In the genomic region with DNA sequence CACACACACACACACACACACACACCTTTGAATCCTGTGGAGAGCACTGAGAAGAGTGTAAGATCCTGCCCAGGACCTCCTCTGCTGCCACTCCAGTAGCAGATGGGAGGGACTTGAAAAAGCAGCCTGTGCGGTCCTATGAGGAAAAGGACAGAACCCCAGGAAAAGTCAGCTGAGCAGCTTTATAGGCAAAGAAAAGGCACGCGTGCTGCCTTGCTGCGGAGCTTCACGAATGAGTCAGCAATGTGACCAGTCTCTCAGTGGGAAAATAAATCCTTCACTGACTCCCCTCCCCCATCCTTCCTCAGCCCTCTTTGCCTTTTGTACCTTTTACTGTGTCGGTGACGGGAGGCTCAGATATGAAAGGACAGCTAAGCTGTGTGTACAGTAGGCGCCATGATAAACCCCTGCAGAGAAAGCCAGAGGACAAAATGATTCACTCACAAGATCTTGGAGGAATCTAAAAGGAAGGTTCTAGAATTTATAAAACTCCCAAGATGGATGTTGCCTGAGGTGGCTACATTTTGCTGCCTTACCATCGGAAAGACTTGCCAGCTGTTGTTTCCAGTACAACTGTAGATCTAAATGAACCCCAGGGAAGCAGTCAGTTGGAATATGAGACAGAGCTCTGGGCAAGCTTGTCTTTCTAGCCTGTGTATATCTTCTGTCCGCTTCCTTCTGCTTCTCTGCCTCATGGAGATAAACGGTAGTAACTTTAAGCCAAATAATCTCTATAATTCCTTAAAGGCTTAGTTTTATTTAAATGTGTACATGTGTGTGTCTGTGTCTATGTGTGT, we compare ENCODE assay signal across 11 mouse cellular contexts. TPM values are rescaled to one million over a fixed set of nuclear protein-coding genes. Genes with fewer than 3 reads are reported as not detected.
DNase-seq lines count a peak whose midpoint lies in the region; ATAC-seq and TF ChIP-seq lines count a peak whose summit lies in the region.
"Had no signal": no experiment of that assay in that cellular context is flagged by ENCODE, and none has a peak within 500 bp of the region (broad histone marks: within the 10 kb centered on the region; RNA-seq: fewer than 3 reads in every experiment).

No protein-coding gene starts in this region.

- H3K27me3 ChIP-seq in heart, embryonic 10.5 days (ENCODE audit: insufficient read depth, poor library complexity, severe bottlenecking), result no peaks in the 10 kb centered on the region
- no peaks in the 10 kb centered on the region for H3K27me3 ChIP-seq in limb, embryonic 13.5 days

- H3K27ac ChIP-seq in heart, embryonic 10.5 days, result peak overlapping the region; percentile 32
- peak overlapping the region; percentile 74 for H3K27ac ChIP-seq in embryonic fibroblast, embryonic 13.5 days (ENCODE audit: insufficient read depth, low read length)
- peak overlapping the region; percentile 63; the same call in 1 of the 2 replicates for H3K27ac ChIP-seq in limb, embryonic 13.5 days
- no peak overlapping the region for H3K27ac ChIP-seq in layer of hippocampus, adult 2 months
- H3K27ac ChIP-seq: liver, embryonic 14.5 days had no signal

- 67% methylated on average over 11 of the region's 11 CpGs for WGBS in heart, embryonic 10.5 days
- WGBS in limb, embryonic 13.5 days, result 58% methylated on average over 11 of the region's 11 CpGs

- TF ChIP-seq POLR2A in embryonic fibroblast, embryonic 13.5 days (IDR thresholded peaks at IDR 0.05; ENCODE audit: low read depth, low read length), result no peak; the same call in 1 of the 2 replicates

- H3K4me2 ChIP-seq in limb, embryonic 13.5 days (replicated peaks), result peak overlapping the region; percentile 27; the same call in 1 of the 2 replicates

- H3K9me3 ChIP-seq in heart, embryonic 10.5 days, result no peaks in the 10 kb centered on the region
- no peaks in the 10 kb centered on the region for H3K9me3 ChIP-seq in limb, embryonic 13.5 days

- H3K36me3 ChIP-seq in heart, embryonic 10.5 days, result peaks cover 68% of the 10 kb centered on the region
- peaks cover 82% of the 10 kb centered on the region for H3K36me3 ChIP-seq in limb, embryonic 13.5 days

- ATAC-seq in limb, embryonic 13.5 days (ENCODE audit: low FRiP score, low read depth), result peak; percentile 60; the same call in 1 of the 2 replicates
- ATAC-seq in cerebellum, adult (ENCODE audit: insufficient number of reproducible peaks, low FRiP score, low TSS enrichment), result no peak

- H3K4me1 ChIP-seq in heart, embryonic 10.5 days, result peaks cover 10% of the 10 kb centered on the region; the same call in 1 of the 2 replicates
- peaks cover 4% of the 10 kb centered on the region for H3K4me1 ChIP-seq in embryonic fibroblast, embryonic 13.5 days (ENCODE audit: control insufficient read depth, insufficient read depth, low read length)
- H3K4me1 ChIP-seq in limb, embryonic 13.5 days, result peaks cover 15% of the 10 kb centered on the region

- intact Hi-C loops in heart, postnatal 36 days (cut with DNase I), result no loop called here
- intact Hi-C loops in left cerebral cortex, postnatal 10 days (cut with DNase I), result no loop called here

- DNase-seq in heart, embryonic 10.5 days (ENCODE audit: low spot score), result no peak
- no peak for DNase-seq in heart, postnatal 36 days
- peak; percentile 9 for DNase-seq in 3T3-L1 (ENCODE audit: low read depth, low spot score)
- DNase-seq in layer of hippocampus, adult 2 months (ENCODE audit: low spot score in 2 of 2), result no peak
- DNase-seq in left cerebral cortex, postnatal 10 days (ENCODE audit: extremely low spot score in 1 of 2, low spot score in 2 of 2), result no peak
- DNase-seq: cerebellum, adult 9-10 months; gastrocnemius, postnatal 14 days had no signal

- TF ChIP-seq CTCF in embryonic fibroblast, embryonic 13.5 days (IDR thresholded peaks at IDR 0.05; ENCODE audit: borderline replicate concordance, insufficient read depth, low read length), result no peak
- no peak for TF ChIP-seq CTCF in layer of hippocampus, adult 2 months (conservative IDR thresholded peaks at IDR 0.05)

- H3K4me3 ChIP-seq in heart, embryonic 10.5 days, result no peak overlapping the region
- no peak overlapping the region for H3K4me3 ChIP-seq in embryonic fibroblast, embryonic 13.5 days (ENCODE audit: insufficient read depth, low read length)
- no peak overlapping the region for H3K4me3 ChIP-seq in limb, embryonic 13.5 days
- H3K4me3 ChIP-seq in layer of hippocampus, adult 2 months, result no peak overlapping the region

- no peak overlapping the region for H3K9ac ChIP-seq in limb, embryonic 13.5 days
- H3K9ac ChIP-seq: liver, embryonic 14.5 days had no signal

RNA-seq across cellular contexts. Expression of a gene that starts 26.6 kb away (rescaled TPM):
- polyA plus RNA-seq in heart, embryonic 10.5 days (2016; fragmentation: Nextera tagmentation; extraction: Ambion mirVana), result 30.5 and 40.9 TPM in 2 replicates
- total RNA-seq in heart, postnatal 36 days (2021), result 10 to 100 TPM; 11.8 to 13.3 TPM
- polyA plus RNA-seq in embryonic fibroblast, embryonic 13.5 days (2011; ENCODE audit: insufficient read length, low read depth, missing spikeins), result 37.2 and 49.9 TPM in 2 replicates
- 41.6 and 48.9 TPM in 2 replicates for polyA plus RNA-seq in limb, embryonic 13.5 days (2015; fragmentation: Nextera tagmentation; extraction: Ambion mirVana)
- total RNA-seq in layer of hippocampus, adult 2 months (2021), result 10 to 100 TPM; 17.1 to 20.0 TPM
- 10 to 100 TPM; 18.5 to 20.9 TPM for total RNA-seq in left cerebral cortex, postnatal 10 days (2021)

RNA-seq across cellular contexts. Expression of a gene that starts 47.2 kb away (rescaled TPM):
- 78.7 and 82.7 TPM in 2 replicates for polyA plus RNA-seq in heart, embryonic 10.5 days (2016; fragmentation: Nextera tagmentation; extraction: Ambion mirVana)
- 10 to 100 TPM; 55.0 to 68.6 TPM for total RNA-seq in heart, postnatal 36 days (2021)
- polyA plus RNA-seq in embryonic fibroblast, embryonic 13.5 days (2011; ENCODE audit: insufficient read length, low read depth, missing spikeins), result 464 and 759 TPM in 2 replicates
- polyA plus RNA-seq in limb, embryonic 13.5 days (2015; fragmentation: Nextera tagmentation; extraction: Ambion mirVana), result 102 and 104 TPM in 2 replicates
- 1 to 10 TPM; 3.6 to 4.0 TPM for total RNA-seq in layer of hippocampus, adult 2 months (2021)
- total RNA-seq in left cerebral cortex, postnatal 10 days (2021), result 1 to 10 TPM; 4.6 to 8.1 TPM

Comparison
In these comparisons a context has a peak if more than half of its experiments do, and no peak if none do; other contexts are left out.
1. RNA of a gene that starts 47.2 kb away (total RNA-seq): 55.0 to 68.6 TPM in heart, postnatal 36 days; 4.6 to 8.1 TPM in left cerebral cortex, postnatal 10 days and 3.6 to 4.0 TPM in layer of hippocampus, adult 2 months; every median in the first group is over 4 times any median in the second.